Mouse (Mus musculus): ENCODE results near the gene Vav1.

GRCm38 (mm10) chr17:57279591-57280224 is 808 bp downstream of the Vav1 start:
- no peak for TF ChIP-seq CTCF (IDR thresholded peaks at IDR 0.05; ENCODE audit: control insufficient read depth, insufficient read depth, low read length)
- TF ChIP-seq POLR2A (IDR thresholded peaks at IDR 0.05; ENCODE audit: borderline replicate concordance, control insufficient read depth, low read depth, low read length): no peak
